Mouse (Mus musculus) liver, embryonic 15.5 days (tissue): ENCODE measurements at regions not wholly inside any gene's neighbourhood (a gene's known extent, or its start where the extent isn't known, plus 50 kb on each side); places are given as distances from the start of the nearest gene placed in this dataset.

Experiments used
- ATAC-seq: fragments of 200-750 bp; cut with Nextera tagmentation; 2 replicates; pipeline ENCODE4 v1.8.0; 2017; ENCODE audit warnings: moderate number of reproducible peaks, mild to moderate bottlenecking, moderate library complexity; ENCODE audit not compliant: insufficient read depth
- H3K27ac ChIP-seq: fragments of 300-500 bp; sonication (generic); replicated peaks from 2 replicates; pipeline ENCODE4 v1.5.1; 2015; ENCODE audit warnings: mild to moderate bottlenecking, inconsistent platforms
- H3K27me3 ChIP-seq: fragments of 300-500 bp; sonication (generic); 2 replicates; pipeline ENCODE4 v1.6.1; 2015; ENCODE audit warnings: mild to moderate bottlenecking, inconsistent platforms
- H3K36me3 ChIP-seq: fragments of 300-500 bp; sonication (generic); replicated peaks from 2 replicates; pipeline ENCODE4 v1.6.1; 2015; ENCODE audit warnings: moderate library complexity, mild to moderate bottlenecking, inconsistent platforms
- H3K4me1 ChIP-seq: fragments of 300-500 bp; sonication (generic); replicated peaks from 2 replicates; pipeline ENCODE4 v1.6.1; 2015; ENCODE audit warnings: inconsistent platforms
- H3K4me2 ChIP-seq: fragments of 300-500 bp; sonication (generic); 2 replicates; pipeline ENCODE4 v1.6.1; 2015; ENCODE audit warnings: moderate library complexity, mild to moderate bottlenecking, inconsistent platforms
- H3K4me3 ChIP-seq: fragments of 300-500 bp; sonication (generic); replicated peaks from 2 replicates; pipeline ENCODE4 v1.5.1; 2015; ENCODE audit warnings: mild to moderate bottlenecking, inconsistent platforms
- H3K9ac ChIP-seq: fragments of 300-500 bp; sonication (generic); 2 replicates; pipeline ENCODE4 v1.6.1; 2015; ENCODE audit warnings: moderate library complexity, mild to moderate bottlenecking, inconsistent platforms
- H3K9me3 ChIP-seq: fragments of 300-500 bp; sonication (generic); replicated peaks from 2 replicates; pipeline ENCODE4 v1.6.1; 2016; ENCODE audit warnings: inconsistent platforms
- WGBS: fragments of 180-500 bp; shearing (Covaris S2); methylation state at CpG from one replicate; pipeline ENCODE4 v1.1.7; 2015; ENCODE audit warnings: mixed read lengths; ENCODE audit not compliant: insufficient replicate concordance; 5-methylcytosine and 5-hydroxymethylcytosine counted together

GRCm38 (mm10) chr4:53303621-53304289 is 136.5 kb upstream of the Slc44a1 start:
- Histone ChIP-seq H3K4me1 (no peaks in the 10 kb centered on the region), H3K36me3 (no peaks in the 10 kb centered on the region), H3K4me3 (no peak overlapping the region), H3K9ac (no peak overlapping the region), H3K4me2 (no peak overlapping the region), H3K27ac (no peak overlapping the region), H3K9me3 (no peaks in the 10 kb centered on the region), H3K27me3 (no peaks in the 10 kb centered on the region)
- ATAC-seq: no peak
- 38% methylated on average over 4 of the region's 4 CpGs for WGBS

GRCm38 (mm10) chr4:53297975-53298374 is 138.3 kb upstream of the Abca1 start:
- Histone ChIP-seq H3K36me3 (no peaks in the 10 kb centered on the region), H3K9me3 (no peaks in the 10 kb centered on the region), H3K4me2 (no peak overlapping the region), H3K4me3 (no peak overlapping the region), H3K4me1 (no peaks in the 10 kb centered on the region), H3K9ac (no peak overlapping the region), H3K27me3 (no peaks in the 10 kb centered on the region), H3K27ac (no peak overlapping the region)
- ATAC-seq: no peak

- H3K4me1 ChIP-seq: no peaks in the 10 kb centered on the region
- H3K9me3 ChIP-seq: no peaks in the 10 kb centered on the region
- H3K9ac ChIP-seq: no peak overlapping the region
- no peak for ATAC-seq
- H3K4me3 ChIP-seq: no peak overlapping the region
- H3K27ac ChIP-seq: no peak overlapping the region
- H3K27me3 ChIP-seq: no peaks in the 10 kb centered on the region
- no peaks in the 10 kb centered on the region for H3K36me3 ChIP-seq
- no peak overlapping the region for H3K4me2 ChIP-seq
- WGBS: 78% methylated on average over 3 of the region's 3 CpGs
Observed at GRCm38 (mm10) chr4:53292606-53293005, 132.9 kb upstream of the Abca1 start.

GRCm38 (mm10) chr4:53277741-53278525 is 118.2 kb upstream of the Abca1 start:
- Histone ChIP-seq H3K36me3 (no peaks in the 10 kb centered on the region), H3K27me3 (no peaks in the 10 kb centered on the region), H3K4me3 (no peak overlapping the region), H3K9me3 (no peaks in the 10 kb centered on the region), H3K9ac (no peak overlapping the region), H3K27ac (no peak overlapping the region), H3K4me1 (no peaks in the 10 kb centered on the region), H3K4me2 (no peak overlapping the region)
- no peak for ATAC-seq
- WGBS: 31% methylated on average over 12 of the region's 12 CpGs

- Histone ChIP-seq H3K27me3 (no peaks in the 10 kb centered on the region), H3K4me3 (no peak overlapping the region), H3K4me1 (no peaks in the 10 kb centered on the region), H3K36me3 (no peaks in the 10 kb centered on the region), H3K9ac (no peak overlapping the region), H3K9me3 (no peaks in the 10 kb centered on the region), H3K4me2 (no peak overlapping the region), H3K27ac (no peak overlapping the region)
- no peak for ATAC-seq
- 69% methylated on average over 10 of the region's 10 CpGs for WGBS
Observed at GRCm38 (mm10) chr4:53270433-53270832, 110.7 kb upstream of the Abca1 start.

- Histone ChIP-seq H3K4me3 (no peak overlapping the region), H3K9me3 (no peaks in the 10 kb centered on the region), H3K4me2 (no peak overlapping the region), H3K27ac (no peak overlapping the region), H3K4me1 (no peaks in the 10 kb centered on the region), H3K36me3 (no peaks in the 10 kb centered on the region), H3K9ac (no peak overlapping the region), H3K27me3 (no peaks in the 10 kb centered on the region)
- 68% methylated on average over 5 of the region's 5 CpGs for WGBS
- no peak for ATAC-seq
Observed at GRCm38 (mm10) chr4:53269999-53270398, 110.3 kb upstream of the Abca1 start.

GRCm38 (mm10) chr4:53269251-53269842 is 109.7 kb upstream of the Abca1 start:
- no peaks in the 10 kb centered on the region for H3K27me3 ChIP-seq
- 64% methylated on average over 5 of the region's 5 CpGs for WGBS

GRCm38 (mm10) chr4:53264901-53265300 is 105.2 kb upstream of the Abca1 start:
- Histone ChIP-seq H3K4me3 (no peak overlapping the region), H3K9ac (no peak overlapping the region), H3K4me2 (no peak overlapping the region), H3K27me3 (no peaks in the 10 kb centered on the region), H3K27ac (no peak overlapping the region), H3K9me3 (no peaks in the 10 kb centered on the region), H3K4me1 (peaks cover 15% of the 10 kb centered on the region), H3K36me3 (no peaks in the 10 kb centered on the region)
- no peak for ATAC-seq
- 62% methylated on average over 5 of the region's 5 CpGs for WGBS

More at GRCm38 (mm10) chr4:53269251-53269842, 109.7 kb upstream of the Abca1 start:
- no peak overlapping the region for H3K9ac ChIP-seq
- H3K36me3 ChIP-seq: no peaks in the 10 kb centered on the region
- H3K27ac ChIP-seq: no peak overlapping the region
- H3K9me3 ChIP-seq: no peaks in the 10 kb centered on the region
- H3K4me1 ChIP-seq: no peaks in the 10 kb centered on the region
- H3K4me3 ChIP-seq: no peak overlapping the region
- ATAC-seq: no peak
- H3K4me2 ChIP-seq: no peak overlapping the region

GRCm38 (mm10) chr4:53264501-53264900 is 104.8 kb upstream of the Abca1 start:
- Histone ChIP-seq H3K27ac (no peak overlapping the region), H3K4me1 (peaks cover 15% of the 10 kb centered on the region), H3K4me2 (no peak overlapping the region), H3K36me3 (no peaks in the 10 kb centered on the region), H3K9ac (no peak overlapping the region), H3K9me3 (no peaks in the 10 kb centered on the region), H3K4me3 (no peak overlapping the region), H3K27me3 (no peaks in the 10 kb centered on the region)
- 58% methylated on average over 2 of the region's 2 CpGs for WGBS
- ATAC-seq: no peak

GRCm38 (mm10) chr4:53263776-53264175 is 104.1 kb upstream of the Abca1 start:
- H3K36me3 ChIP-seq: no peaks in the 10 kb centered on the region
- no peak overlapping the region for H3K4me3 ChIP-seq
- H3K4me1 ChIP-seq: peaks cover 15% of the 10 kb centered on the region
- H3K27ac ChIP-seq: no peak overlapping the region
- H3K9me3 ChIP-seq: no peaks in the 10 kb centered on the region
- 71% methylated on average over 13 of the region's 13 CpGs for WGBS
- ATAC-seq: no peak
- H3K9ac ChIP-seq: no peak overlapping the region
- no peaks in the 10 kb centered on the region for H3K27me3 ChIP-seq
- no peak overlapping the region for H3K4me2 ChIP-seq

GRCm38 (mm10) chr4:53262466-53262865 is 102.8 kb upstream of the Abca1 start:
- no peak overlapping the region for H3K4me3 ChIP-seq
- H3K9ac ChIP-seq: no peak overlapping the region
- no peak for ATAC-seq
- H3K27me3 ChIP-seq: no peaks in the 10 kb centered on the region
- peaks cover 15% of the 10 kb centered on the region for H3K4me1 ChIP-seq
- no peaks in the 10 kb centered on the region for H3K9me3 ChIP-seq
- WGBS: 65% methylated on average over 5 of the region's 5 CpGs
- no peak overlapping the region for H3K4me2 ChIP-seq
- no peaks in the 10 kb centered on the region for H3K36me3 ChIP-seq
- H3K27ac ChIP-seq: no peak overlapping the region
